Mouse (Mus musculus): ENCODE measurements around the gene Sema3f. TPM values are rescaled to one million over a fixed set of nuclear protein-coding genes. Genes with fewer than 3 reads are reported as not detected.

Sema3f gene
- total and polyA plus RNA-seq, 3 experiments, result 27.2 to 106 (median 34.8) TPM

DNA sequence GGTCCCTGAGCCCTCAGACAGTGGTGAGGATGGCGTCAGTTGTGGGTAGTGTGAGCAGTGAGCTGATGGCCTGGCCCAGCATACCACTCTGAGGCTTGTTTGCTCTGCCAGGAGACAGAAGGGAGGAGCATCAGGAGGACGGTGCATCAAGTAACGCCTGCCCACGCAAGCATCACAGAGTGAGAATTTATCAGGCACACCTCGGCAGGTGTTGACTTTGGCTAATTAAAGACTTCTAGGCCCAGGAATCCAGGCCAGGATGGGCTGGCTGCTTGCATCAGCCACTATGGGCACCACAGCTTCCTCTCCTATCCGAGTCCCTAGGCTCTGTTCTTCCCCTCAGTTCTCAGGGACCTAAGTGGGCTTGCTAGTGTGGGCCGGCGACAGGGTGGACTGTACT is 47.9 kb downstream of the Sema3f start:
- no peak for DNase-seq

DNA sequence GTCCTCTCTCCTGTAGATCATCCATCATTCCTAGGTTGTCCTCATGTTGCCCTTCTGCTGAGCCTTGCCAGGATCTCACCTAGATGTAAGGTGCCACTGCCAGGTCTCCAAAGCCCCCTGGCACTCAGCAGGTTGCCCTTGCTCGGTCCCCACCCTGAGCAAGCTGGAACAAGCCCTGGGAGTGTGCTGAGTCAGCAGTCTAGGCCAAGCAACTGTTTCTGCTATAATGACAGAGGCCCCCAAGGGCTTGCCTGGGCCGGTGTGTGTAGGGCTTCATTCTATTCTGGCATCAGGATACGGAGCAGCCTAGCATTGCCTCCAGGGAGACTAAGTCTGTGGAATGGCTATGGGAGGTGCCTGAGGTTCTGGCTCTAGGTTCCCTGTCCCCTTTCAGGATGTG is 49.5 kb downstream of the Sema3f start:
- DNase-seq, result no peak

GRCm38 (mm10) chr9:107659961-107660360 is 50.3 kb downstream of the Sema3f start:
- DNase-seq, result no peak

- no peak for DNase-seq
Observed at GRCm38 (mm10) chr9:107659551-107659950, 50.7 kb downstream of the Sema3f start.

DNA sequence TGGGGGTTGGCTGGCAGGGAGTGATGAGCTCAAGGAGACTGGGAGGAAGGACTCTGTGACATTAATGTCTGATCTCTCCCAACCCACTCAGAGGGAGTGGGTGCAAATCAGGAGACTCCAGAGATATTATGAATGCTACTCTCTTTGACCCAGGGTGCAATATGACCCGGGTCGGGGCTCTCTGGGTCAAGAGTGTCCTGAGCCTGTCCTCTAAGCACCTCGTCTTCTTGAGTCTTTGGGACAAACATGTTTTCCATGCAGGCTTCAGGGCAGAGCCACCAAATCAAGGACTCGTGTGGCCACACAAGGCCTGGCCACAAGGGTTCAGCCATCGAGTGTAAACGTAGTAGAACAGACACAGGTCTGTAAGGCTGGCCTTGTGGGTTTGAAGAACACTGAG is 52.2 kb downstream of the Sema3f start:
- no peak for DNase-seq

DNA sequence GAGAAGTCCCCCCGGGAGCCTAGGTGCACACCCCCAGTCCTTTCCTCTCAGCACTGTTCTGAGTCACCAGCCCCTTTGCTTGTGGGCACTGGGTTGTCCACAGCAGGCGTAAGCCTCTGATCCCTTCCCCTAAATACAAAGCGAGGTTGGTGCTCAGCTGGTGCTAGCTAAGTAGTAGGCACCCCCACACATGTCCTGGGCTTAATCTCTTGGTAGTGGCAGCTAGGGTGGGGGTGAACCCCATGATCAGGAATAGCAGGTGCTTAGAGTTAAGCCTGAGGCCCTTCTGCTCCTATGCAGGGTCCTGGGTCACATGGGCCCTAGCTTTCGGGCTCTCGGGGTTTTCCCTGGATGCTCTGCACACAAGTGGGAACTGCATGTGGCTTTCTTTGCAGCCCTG is 53.1 kb downstream of the Sema3f start:
- DNase-seq, result no peak

DNA sequence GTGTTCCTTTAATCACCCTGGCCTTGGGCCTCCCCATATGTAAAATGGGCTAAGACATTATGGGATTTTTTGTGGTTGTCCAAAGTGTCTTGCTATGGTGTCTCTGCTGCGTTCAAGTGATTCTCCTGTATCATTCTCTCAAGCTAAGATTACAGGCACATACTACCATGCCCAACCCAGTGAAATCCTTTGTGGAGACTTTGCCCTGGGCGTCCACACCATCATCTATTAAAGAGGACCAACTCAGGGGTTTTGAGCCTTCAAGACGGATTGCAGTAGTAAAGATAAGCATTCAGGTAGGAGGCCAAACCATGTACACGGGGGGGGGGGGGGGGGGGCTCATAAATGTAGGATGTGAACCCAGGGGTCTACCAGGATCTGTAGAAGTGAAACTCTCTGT is 55.7 kb downstream of the Sema3f start:
- no peak for DNase-seq

GRCm38 (mm10) chr9:107653474-107653873 is 56.8 kb downstream of the Sema3f start:
- no peak for DNase-seq

GRCm38 (mm10) chr9:107650708-107651481 is 59.4 kb downstream of the Sema3f start:
- DNase-seq, result no peak

GRCm38 (mm10) chr9:107650225-107650624 is 60.0 kb downstream of the Sema3f start:
- DNase-seq, result no peak

DNA sequence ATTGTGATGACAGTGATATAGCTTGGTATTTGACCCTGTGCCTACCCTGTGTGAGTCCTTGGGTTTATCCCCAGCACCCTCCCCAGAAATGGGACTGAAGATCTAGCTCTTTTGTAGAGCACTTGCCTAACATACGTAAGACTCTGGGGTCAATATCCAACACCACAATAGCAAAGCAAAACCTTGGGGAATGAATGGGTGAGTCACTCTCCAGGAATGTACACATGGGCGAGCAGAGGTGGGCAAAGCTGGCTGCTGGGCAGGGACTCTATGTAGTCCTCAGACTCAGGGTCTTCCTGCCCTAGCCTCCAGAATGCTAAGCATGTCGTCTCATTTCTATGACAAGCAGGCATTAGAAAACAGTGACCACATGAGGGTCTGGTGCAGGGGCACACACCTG is 61.5 kb downstream of the Sema3f start:
- DNase-seq, result no peak

GRCm38 (mm10) chr9:107646975-107647374 is 63.3 kb downstream of the Sema3f start:
- DNase-seq, result no peak

DNA sequence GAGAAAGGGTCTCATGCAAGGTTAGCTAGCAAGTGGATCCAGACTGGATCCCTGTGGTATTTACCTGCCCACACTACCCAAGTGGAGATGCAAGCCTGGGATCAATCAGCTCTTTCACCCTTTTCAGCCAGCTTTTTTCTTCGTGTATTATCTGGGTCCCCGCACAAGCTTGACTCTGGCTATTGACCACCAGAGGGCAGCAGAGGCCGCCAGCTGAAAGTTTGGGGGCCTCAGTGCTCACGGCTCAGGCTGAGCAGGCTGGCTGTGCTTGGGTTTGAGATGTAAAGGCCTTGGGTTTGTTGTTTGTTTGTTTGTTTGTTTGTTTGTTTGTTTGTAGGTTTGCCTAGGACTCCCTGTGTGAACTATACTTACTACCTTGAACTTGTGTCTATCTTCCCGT is 64.7 kb downstream of the Sema3f start:
- DNase-seq, result peak; percentile 70

- DNase-seq, result no peak
Observed at GRCm38 (mm10) chr9:107645153-107645510, 65.1 kb downstream of the Sema3f start.

GRCm38 (mm10) chr9:107644495-107645152 is 65.7 kb downstream of the Sema3f start:
- DNase-seq, result peak; percentile 90

DNA sequence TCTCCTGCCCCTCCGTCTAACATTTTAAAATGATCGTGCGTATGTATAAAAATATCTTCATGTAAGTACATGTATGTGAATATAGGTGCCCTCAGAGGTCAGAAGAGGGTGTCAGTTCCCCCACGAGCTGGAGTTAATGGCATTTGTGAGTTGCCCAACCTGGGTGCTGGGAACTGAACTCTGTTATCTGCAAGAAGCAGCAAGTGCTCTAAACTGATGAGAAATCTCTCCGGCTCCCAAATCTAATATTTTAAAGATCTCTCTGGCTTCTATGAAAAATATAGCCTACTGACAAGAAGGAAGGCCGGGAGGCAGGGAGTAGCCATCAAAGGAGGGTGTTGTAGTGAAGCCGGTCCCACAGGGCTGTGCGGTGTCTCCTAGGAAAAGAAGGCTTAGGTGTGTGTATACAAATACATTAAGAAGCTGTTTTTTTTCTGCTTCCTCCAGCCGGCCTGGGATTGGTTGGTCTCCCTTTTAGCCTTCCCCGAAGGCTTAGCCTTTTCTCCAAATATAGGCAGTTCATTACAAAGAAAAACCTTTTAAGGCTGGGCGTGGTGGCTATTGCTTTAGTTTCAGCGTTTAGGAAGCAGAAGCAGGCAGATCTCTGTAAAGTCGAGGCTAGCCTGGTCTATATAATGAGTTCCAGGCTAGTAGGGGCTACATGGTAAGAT is 66.6 kb downstream of the Sema3f start:
- DNase-seq, result no peak

- DNase-seq, result no peak
Observed at GRCm38 (mm10) chr9:107641666-107642065, 68.6 kb downstream of the Sema3f start.

DNA sequence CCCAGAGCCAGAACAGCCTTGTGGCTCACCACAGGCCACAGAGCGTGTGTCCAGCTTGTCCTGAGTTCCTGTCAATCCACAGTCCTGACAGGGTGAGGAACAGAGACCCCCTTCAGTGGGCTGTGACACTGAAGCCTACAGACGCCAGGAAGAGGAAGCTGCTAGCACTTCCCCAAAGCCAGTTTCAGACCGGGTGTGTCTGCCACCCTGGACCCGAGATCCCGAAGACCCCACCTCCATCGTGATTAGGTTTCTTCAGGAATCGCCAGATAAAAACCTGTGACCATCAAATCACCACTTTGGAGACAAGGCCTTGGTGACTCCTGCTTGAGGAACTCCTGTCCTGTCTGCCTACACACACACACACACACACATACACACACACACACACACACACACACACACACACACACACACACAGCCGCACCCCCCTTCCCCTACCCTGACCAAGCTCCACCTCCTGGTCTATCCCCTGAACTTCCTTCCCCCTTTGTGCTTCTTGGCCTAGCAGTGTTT is 70.0 kb downstream of the Sema3f start:
- DNase-seq, result no peak

DNA sequence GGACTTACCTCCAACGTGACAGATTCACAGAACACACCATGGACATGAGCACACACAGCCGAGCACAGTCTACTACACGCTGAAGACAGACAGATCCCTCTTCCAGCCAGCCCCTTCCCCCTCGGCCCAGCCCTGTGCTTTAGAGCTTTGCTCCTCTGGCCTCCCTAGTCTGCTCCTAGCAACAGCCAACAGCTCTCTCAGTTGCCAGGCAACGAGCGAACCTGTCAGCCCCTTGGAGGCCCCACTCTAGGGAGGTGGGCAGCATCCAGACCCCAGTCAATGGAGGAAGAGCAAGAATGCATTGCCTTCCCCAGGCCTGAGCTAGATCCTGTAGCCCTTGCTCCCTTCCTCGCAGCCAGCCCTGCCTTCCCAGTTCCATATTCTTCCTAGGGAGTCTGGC is 73.2 kb downstream of the Sema3f start:
- DNase-seq, result no peak

- peak; percentile 99 for DNase-seq
Observed at GRCm38 (mm10) chr9:107635279-107636028, 74.8 kb downstream of the Sema3f start, which contains the start of gene Gnai2. TSS of gene Gnai2 (minus strand) at chr9:107635367.

- DNase-seq, result no peak
Observed at GRCm38 (mm10) chr9:107634406-107635278, 75.6 kb downstream of the Sema3f start.
